Mouse (Mus musculus) cerebellum, postnatal 36 days (tissue): ENCODE results near the gene Focad.

Experiments used
- DNase-seq, 2 experiments: peaks; one replicate each; pipeline ENCODE4 v3.0.0; 2021 to 2022; ENCODE audit warnings: mixed read lengths in 2 of 2

Focad gene

DNA sequence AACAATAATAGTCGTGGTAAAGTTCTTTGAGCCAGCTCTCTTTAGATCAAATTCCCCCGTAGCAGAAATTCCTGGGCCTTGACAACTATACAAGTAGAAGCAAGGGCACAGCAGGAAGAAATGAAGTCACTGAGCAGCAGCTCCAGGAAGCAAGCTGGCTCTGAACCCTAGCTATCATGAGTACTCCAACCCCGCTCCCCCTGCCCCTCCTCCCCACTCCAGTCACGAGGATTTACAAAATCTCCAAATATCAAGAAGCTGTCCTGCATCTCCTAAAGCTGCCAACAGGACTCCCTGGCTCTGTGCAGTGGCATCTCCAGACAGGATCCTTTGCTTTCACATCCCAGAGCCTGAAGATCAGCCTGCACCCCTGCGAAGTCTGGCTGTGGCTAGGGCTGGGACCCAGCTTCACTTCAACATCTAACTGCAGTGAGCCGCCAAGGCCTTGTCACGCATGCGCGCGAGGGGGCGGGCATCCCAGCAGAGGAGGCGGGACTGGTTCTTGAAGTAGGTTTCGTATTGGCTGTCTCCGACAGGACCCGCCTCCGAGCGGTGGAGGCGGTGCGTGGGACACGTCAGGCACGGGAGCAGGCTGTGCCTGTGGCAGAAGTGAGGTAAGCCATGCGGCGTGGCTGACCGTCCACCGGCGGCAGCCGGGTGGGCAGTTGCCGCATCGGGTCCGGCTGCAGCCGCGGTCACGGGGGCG is at the start of gene Focad:
Focad (plus strand) TSS at position 568 of the 706 bp plus-strand sequence.
- DNase-seq, result peak; percentile 98

DNA sequence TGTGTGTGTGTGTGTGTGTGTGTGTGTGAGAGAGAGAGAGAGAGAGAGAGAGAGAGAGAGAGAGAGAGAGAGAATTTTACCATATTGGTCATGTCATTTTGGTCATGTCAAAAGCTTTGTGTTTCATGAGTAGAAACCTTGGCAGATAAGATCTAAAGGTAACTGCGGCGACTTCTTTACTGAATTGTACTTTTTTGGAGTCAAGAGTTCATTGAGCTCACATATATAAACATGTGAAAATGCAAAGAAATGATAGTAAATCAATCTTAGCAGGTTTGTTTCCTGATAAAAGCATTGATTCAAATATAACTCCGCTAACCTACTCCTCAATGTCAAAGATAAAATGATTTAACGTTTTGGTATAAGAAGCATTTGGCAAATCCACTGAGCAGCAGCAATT is 49.3 kb upstream of the Focad start:
- no peak for DNase-seq

DNA sequence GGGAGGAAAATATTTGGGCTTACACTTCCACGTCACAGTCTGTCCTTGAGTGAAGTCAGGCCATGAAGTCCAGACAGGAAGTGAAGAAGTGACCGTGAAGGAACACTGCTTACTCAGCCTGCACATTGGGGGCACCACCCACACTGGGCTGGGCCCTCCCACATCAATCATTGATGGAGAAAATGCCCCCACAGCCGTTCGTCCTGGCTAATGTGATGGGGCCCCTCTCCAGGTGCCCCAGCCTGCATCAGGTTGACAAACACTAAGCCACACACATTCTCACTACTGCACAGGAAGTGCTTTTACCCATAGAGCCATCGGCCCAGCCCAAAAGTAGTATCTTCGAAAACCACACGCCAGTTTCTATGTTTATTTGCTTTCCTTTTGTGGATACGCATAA is 48.1 kb upstream of the Focad start:
- DNase-seq, result no peak

DNA sequence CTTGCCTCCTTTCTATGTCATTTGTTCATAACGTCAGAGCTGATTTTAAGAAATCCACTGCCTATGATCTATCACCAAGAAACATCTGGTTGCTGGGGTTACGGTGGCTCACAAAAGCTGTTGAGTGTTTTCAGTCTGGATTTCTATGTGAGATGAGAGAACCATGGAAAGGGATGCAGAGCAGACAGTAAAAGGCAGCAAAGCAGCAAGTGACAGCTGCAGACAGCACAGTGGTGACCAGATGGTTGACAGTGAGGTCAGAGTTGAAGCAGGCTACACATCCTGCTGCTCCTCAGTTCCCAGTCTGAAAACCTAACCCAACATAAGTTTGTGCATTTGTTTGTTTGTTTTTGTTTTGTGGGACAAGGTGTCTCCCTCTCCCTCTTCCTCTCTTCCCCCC is 19.0 kb upstream of the Focad start:
- DNase-seq, result no peak

DNA sequence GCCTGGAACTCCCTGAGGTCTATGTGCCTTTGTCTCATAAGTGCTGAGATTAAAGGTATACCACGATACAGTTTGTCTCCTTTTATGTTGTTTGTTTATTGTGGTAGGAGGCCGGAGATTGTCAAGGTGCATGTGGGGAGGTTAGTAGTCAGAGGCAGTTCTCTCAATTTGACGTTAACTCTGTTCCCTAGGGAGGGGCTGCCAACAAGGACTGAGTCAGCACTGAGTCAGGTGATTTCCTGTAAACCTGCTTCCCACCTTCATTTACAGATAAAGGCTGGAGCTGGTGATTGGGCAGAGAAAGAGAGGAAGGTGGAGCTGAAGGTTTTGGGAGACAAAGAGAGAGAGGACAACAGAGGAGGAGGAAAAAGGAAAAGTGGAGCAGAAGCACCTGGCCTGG is 15.4 kb upstream of the Focad start:
- DNase-seq, result no peak

DNA sequence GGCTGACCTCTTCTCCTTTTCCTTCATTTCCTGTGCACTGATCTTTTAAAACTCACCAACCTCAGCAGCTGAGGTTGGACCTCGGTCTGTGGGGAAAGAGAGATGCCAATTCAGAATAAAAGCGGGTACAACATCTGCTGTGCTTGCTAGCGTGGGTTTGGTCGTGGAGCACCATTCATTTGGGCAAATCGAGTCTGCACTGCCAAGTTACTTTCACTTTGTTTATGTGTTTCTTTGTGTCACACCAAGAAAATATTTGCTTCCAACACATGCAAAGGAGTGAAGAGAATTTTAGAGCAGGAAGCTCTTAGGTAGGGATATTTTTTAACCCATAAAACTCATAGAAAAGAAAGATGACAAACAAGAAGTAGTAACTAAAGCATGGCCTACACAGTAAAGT is 13.0 kb upstream of the Focad start:
- DNase-seq, result no peak

DNA sequence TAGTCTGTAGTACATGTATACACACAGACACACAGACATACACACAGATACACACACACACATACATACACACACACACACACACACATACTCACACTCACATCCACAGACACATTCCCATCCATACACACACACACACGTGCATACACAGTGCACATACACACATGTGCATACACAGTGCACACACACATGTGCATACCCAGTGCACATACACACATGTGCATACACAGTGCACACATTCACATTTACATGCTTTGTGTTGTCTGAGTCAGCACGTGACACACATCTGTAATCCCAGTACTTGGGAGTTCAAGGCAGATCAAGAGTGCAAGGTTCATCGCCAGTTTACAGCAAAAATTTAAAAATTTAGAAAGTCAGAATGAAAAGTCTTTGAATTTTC is 12.5 kb upstream of the Focad start:
- no peak for DNase-seq

DNA sequence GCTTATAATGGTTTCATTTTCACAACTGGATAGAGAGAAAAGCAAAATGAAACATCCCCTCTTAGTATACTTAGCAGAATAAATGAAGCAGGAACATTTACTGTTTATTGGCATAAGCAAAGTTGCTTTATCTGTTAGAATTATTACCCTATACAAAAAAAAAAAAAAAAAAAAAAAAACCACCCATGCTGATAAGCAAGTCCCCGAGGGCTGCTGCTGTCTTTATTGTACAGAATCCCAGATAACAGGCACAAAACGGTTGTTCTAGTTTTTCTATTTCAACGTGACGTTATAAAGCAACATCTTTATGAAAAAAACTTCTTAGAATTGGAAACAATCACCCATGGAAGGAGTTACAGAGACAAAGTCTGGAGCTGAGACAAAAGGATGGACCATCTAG is 12.0 kb upstream of the Focad start:
- no peak for DNase-seq

DNA sequence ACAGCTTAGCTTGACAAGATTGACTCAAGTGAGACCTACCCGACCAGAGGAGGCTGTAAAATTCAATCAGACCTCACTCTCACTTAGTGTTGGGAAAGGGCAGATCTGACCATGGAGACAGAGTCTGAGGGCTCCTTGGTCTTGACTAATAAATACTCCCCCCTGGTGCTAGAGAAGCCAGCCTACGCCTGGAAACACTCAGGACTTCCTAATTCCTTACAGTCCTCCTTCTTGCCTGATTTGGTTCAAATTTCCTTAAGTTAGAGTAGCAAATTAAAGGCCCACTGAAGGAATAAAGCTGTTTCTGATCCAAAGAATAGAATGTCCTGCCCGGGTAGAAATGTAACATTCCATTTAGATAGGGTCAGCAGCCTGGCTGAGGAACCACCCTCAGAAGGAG is 10.6 kb upstream of the Focad start:
- no peak for DNase-seq

DNA sequence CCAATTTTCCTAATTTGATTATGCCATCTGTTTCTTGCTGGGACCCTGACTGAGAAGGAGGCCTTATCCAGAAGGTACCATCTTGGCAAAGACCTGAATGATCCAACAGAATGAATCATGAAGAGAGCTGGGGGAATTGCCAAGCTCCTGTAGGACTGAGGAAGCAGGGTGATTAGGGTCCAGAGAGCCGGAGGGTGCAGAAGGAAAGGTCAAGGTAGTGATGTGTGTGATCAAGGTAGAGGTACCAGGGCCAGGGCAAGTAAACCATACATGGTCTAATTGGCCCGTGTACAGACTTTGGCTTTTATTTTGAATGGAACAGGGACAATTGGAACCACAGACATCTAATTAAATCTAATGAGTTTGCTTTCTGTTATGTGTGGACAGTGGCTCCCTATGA is 4.1 kb upstream of the Focad start:
- peak; percentile 29 to 66 for DNase-seq

DNA sequence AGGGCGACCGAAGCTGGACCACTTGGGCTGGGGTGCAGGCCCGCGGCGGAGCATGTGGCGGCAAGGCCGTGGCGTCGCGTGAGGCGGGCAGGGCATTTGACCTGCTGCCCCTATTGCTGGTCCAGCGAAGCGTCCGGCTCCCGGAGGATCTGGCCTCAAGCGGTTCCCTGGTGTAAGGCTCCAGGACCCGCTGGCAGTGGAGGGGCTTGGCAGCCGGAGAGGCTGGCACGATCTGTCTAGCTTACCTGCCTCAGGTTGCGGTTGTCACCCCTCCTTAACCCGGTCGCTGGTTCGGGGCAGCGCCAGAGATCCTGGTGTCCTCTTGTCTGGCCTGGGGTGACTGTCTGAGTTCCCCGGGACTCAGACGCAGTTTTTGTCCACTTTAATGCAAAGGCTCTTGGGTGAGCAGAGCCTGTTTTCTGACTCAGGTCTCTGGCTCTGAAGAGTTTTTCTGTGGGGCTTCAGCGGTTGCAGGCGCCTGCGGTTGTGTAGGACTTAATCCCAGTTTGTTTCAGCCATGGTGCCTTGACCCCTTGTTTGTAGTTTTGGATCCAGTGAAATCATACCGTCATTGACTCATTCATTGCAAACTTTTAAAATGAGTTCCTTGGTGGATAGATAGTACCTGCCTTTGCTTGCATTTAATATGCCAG is 465 bp downstream of the Focad start:
- DNase-seq, result no peak

DNA sequence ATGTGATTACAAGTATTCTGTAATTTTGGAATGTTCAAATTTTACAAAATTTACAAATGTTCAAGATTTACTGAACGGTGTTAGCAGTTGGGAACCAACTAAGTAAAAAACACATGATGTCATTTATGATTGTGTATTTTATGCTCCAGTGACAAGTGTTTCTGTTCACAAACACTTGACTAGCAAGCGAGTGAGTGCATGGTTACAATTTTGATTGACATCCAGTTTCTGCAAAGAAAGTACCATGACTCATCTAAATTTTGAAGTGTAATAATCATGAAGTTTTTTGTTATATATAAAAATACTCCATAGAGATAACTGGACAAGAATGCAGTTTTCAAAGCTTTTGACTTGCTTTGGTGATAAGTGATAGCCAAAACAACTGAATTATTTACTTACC is 1.3 kb downstream of the Focad start:
- DNase-seq, result no peak

DNA sequence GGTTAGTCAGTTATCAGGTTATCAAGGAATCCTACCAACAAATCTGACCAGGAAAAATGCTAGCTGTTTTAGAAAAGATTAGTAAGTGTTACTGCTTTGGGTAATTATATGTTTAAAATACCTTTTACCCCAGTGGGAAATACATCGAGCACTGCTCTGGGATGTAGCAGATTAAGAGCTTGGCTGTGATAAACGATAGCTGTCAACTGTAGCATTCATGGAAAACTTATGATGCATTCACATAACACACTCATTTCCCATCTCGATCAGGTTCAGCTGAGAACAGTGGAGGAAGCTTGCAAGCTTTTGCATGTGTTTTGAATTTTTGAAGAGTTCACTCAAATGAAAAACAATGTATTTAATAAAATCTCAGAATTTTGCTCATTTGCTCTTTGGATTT is 14.2 kb downstream of the Focad start:
- DNase-seq, result no peak

DNA sequence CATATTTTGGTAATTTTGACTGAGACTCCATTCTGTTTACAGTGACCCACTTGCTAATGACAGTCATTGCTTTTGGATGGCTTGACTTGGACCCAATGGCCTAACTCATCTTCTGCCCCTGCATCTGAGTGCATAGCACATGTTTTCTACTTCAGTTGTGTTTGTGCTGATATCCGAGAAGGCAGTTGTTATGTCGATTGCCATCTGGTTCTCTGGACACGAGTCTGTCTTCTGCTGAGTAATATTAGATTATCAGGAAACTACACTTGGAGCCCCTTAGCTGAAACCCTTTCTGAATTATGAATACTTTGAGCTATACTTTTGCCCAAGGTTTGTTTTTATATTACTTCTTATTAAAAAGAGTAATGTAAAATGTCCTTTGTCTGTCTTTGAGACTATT is 22.9 kb downstream of the Focad start:
- no peak for DNase-seq

DNA sequence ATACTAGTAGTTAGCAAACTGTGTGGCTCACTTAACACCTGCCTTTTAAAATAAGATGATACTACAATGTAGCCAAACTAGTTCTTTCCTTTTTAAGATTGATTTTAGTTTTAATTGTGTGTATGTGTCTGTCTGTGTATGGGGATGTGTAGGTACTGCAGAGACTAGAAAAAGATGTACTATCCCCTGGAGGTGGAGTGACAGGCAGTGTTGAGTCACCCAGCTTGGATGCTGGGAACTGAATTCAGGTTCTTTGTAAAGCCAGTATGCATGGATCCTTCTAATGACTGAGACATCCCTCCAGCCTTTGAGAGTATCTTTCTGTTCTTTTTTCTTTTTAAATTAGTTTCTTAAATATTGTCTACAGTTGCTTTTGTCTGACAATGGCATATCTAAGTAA is 23.5 kb downstream of the Focad start:
- no peak for DNase-seq

DNA sequence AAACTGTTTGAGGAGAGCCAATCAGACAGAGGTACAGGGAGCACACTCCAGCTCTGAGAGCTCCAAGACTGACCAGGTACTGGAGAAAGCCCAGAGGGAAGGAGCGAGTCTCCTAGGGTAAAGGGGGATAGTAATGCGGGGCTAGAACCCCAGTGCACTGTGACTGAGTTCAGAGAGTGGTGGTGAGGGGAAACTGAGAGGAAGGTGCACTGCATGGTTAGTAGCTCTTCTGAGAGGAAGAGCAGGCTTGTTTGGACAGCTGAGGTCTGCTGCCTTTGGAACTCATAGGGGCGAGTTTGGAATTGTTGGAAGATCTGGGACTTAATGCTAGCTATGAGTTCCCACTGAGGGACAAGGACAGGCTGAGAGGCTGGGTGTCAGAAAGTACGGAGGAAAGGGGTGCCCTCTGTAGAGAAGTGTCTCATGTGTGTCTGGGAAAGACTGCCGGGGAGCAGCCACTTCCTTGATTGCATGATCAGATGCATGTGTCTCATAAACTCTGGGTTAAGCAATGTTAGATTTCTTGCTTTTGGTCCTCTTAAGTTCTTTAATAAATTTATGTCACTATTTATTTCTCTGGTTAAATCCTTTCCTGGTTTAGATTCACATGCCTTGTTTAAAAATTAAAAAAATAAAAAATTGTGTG is 24.4 kb downstream of the Focad start:
- DNase-seq, result no peak

DNA sequence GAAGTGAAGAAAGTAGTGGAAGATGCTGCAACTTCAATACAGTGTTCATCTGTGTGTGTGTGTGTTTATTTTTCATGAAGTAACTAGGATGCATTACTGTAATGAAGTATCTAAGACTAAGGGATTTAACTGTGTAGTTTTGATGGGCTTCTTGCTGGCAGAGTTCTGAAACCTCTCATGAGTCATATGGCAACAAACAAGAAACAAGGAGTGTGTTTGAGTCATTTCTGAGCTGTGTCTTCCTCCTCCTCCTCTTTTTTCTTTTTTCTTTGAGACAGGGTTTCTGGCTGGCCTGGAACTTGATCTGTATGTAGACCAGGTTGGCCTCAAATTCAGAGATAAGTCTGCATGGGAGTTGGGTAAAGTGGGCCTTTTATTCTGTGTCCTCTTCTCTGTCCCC is 25.7 kb downstream of the Focad start:
- DNase-seq, result no peak

DNA sequence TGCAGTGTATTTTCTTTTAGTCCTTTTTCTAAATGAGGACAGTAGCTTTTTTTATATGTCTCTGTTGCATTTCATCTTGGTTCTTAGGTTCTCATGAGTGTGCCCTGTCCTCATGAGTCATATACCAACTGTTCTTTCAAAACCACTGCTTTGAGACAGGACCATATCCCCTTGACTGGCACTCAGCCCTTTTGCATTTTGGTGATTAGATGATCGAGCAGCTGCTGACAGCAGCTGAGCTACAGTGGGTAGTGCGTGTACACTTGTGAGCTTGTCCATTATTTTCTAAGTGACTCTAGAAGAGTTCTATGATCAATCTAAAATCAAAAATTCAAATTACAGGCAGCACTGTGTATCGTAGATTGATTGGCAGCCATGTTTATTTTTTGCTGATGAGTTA is 28.0 kb downstream of the Focad start:
- no peak for DNase-seq

DNA sequence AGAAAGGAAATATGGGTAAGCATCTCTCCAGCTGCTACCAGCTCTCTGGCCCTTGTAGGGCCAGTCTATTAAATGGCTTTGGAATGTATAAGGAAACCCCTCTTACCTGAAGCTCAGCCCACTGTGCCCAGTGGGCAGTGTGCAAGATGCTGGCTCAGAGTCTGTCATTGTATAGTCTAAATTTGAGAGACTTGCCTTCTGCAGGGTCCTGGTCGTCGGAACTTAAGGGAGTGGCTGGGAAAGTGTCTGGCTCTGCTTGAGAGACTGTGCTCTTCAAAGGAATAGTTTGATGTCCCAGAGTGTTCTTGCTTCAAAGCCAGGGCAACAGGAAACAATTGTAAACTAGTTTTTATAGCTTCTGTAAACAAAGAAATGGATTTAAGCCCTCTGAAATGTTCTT is 41.5 kb downstream of the Focad start:
- DNase-seq, result no peak

DNA sequence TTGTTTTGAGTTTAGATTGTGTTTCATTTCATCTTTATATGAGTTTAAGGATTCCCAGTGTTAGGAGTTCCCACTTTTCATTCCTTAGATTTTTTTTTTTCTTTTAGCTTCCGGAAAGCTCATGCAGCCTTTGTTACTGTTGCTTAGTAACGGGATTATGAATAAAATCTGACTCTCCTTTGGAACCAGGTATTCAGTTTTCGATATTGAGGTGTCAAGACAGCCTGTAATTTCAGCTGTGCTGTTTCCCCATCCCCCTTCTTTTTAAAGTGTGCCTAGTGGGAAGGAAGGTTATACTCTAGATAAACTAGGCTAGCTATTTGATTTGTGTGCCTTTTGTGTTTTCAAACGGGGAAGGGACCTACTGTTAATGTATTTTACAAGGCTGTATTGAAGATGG is 42.1 kb downstream of the Focad start:
- no peak for DNase-seq

DNA sequence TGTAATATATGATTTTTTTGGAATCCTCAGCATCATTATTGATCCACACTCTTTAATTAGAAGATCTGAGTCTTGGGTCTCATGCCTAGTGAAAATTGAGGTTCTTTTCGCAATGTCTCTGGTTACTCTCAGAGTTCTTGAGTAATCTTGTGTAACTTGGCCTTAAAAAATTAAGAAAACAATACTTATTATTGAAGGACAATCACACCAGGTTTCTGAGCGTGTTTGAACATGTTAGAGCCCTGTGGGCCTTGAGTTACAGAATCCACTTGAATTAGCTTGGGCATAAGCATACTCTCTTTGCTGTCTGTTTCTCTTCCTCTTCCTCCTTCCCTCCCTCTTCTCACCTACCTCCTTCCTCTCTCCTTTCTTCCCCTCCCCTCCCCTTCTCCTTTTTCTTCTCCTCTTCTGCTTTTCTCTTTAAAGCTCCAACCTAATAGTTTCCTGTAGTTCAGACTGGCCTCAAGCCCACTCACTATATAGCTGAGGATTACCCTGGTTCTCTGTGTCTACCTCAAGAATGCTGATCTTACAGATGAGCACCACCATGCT is 44.0 kb downstream of the Focad start:
- no peak for DNase-seq

DNA sequence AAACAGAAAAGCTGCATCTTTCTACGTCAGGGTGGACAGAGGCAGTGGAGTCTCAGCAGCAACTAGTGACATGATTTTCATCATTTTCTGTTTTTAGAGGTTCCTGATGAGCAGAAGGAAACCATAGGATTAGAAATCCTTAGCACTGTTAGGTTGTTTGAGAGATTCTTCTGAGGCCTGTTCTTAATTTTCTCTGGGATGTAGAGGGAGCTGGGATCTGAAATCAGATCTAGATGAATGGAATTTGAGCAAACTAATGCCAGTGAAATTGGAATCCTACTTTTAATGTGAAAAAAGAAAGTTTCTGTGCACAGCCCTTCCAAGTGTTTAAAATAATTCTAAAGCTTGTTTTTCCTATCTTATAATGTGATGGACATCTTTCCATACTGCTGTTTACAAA is 55.0 kb downstream of the Focad start:
- DNase-seq, result no peak

DNA sequence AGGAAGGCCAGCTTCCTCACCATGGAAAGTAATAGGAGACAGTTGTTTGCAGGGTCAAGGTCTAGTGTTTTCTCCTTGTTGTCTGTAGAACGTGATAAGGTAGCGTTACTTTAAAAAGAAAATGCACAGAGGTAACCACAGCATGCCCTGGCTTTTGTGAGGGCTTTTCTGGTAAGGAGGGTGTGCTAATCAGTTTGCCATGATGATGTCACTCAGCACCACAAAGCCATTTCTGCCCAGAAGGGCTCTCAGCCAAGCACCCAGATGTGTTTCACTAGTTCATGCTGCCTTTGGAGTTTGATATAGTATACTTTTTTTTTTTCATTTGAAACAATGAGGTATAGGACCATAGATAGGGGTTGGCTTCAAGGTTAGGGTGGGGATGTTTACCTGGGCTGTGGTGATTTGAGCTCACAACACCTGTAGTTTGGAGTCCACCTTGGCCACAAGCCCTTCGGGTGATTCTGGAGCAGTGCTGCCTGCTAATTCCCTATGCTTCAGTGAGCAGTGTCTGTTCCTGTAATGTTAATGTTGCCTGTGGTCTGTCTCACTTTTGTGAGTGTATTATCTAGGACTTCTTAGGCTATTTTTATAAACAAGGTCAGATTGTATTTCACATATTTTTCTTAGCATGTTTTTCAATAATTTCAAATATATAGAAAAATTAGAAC is 61.2 kb downstream of the Focad start:
- DNase-seq, result no peak

DNA sequence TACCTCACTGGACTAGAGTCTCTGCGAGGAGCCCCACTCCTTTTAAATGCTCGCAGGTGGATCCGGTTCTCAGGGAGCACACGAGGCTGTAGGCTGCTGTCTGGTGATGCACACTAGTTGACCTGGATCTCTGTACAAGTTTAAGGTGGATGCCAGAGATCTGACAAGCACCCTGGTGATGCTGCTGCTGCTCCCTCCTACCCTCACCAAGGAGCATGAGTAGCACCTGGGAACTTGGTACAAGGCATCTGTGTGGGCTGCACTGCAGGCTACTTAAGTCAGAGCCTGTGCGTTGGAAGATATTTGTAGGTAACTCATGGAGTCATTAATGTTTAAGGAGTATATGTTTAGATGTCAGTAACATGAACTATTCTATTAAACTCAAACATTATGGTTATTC is 62.5 kb downstream of the Focad start:
- DNase-seq, result peak in 1 of 2 experiments; percentile 7
